Mouse (Mus musculus): ENCODE data around the gene Aqp9. TPM values are rescaled to one million over a fixed set of nuclear protein-coding genes. Genes with fewer than 3 reads are reported as not detected.

Gene Aqp9
- not detected for polyA plus RNA-seq (2012; fragmentation: generic; extraction: Trizol)

GRCm38 (mm10) chr9:71168511-71168910 lies at the start of gene Aqp9:
Gene Aqp9, minus strand, starts transcription at chr9:71168682.

DNA sequence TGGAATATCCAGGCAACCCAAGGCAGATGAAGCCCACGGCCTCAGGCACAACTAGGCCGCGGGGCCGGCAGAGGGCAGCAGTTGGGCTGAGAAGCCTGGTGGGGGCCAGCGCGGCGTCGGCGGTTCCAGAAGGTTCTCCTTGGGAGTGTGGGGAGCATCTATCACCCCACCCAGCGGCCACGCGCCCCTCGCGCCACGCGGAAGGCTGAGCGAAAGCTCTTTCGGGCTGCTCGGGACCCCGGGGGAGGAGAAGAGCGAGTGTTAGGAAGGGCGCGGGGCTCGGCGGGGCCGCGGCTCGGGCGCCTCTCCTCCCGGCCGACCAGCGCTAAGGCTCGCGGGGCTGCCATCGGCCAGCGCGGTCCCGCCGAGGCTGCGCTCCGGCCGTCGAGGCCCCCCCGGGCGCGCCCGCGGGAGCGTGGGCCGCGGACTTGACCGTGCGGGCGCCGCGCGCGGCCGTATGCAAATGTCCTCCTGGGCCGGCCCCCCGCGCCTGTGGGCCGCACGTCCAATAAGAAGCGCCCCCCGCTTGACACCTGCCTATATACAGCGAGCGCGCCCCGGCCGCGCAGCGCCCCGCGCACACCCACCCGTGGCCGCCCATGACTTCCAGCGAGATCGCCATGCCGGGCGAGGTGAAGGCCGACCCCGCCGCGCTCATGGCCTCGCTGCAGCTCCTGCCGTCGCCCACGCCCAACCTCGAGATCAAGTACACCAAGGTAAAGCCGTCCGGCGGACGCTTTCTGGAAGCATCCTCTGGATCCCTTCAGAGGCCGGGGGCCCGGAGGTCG lies 47.0 kb upstream of the Aqp9 start, which contains the start of gene Aldh1a2:
Gene Aldh1a2, plus strand, starts transcription at position 542 of the 788 bp plus-strand sequence.

Other genes starting within 250 kb of the Aqp9 start
- gene Lipc, start 216.5 kb downstream of the Aqp9 start, polyA plus RNA-seq (2012; fragmentation: generic; extraction: Trizol): under 1 TPM in 1 of 2 experiments, not detected in 1; 0.13 TPM
- gene Aldh1a2, start 47.1 kb upstream of the Aqp9 start, polyA plus RNA-seq (2012; fragmentation: generic; extraction: Trizol): not detected